ENCODE assay signal across 24 mouse cellular contexts in the genomic region with DNA sequence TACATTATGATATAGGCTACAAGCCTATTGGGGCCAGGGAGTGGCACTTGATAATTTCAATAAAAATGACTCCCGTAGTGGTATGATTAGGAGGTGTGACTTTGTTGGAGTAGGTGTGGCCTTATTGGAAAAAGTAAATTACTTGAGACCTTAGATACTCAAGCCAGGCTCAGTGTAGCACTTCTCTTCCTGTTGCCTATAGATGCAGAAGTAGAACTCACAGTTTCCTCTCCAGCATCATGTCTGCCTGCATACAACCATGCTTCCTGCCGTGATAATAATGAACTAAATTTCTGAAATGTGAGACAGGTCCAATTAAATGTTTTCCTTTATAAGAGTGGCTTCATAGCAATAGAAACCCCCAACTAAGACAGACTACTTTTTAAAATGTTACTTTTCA. TPM values are rescaled to one million over a fixed set of nuclear protein-coding genes. Genes with fewer than 3 reads are reported as not detected.
A peak's percentile ranks its signal among the peaks of the same experiment; 100 is the strongest.
DNase-seq lines count a peak whose midpoint lies in the region; ATAC-seq lines count a peak whose summit lies in the region.
"Had no signal": no experiment of that assay in that cellular context is flagged by ENCODE, and none has a peak within 500 bp of the region (broad histone marks: within the 10 kb centered on the region; RNA-seq: fewer than 3 reads in every experiment).

No protein-coding gene starts in this region.

- H3K4me1 ChIP-seq in midbrain, embryonic 10.5 days, result no peaks in the 10 kb centered on the region
- H3K4me1 ChIP-seq: embryonic facial prominence, embryonic 10.5 days; embryonic facial prominence, embryonic 12.5 days had no signal

- no peaks in the 10 kb centered on the region for H3K36me3 ChIP-seq in splenic B cell, adult 2 months (ENCODE audit: control insufficient read depth, insufficient read depth, low read length, poor library complexity, severe bottlenecking)
- no peaks in the 10 kb centered on the region for H3K36me3 ChIP-seq in midbrain, embryonic 10.5 days
- H3K36me3 ChIP-seq: embryonic facial prominence, embryonic 10.5 days; embryonic facial prominence, embryonic 12.5 days had no signal

- ATAC-seq in CD4-positive, CD25-positive, alpha-beta regulatory T cell, adult 4 months, result peak; percentile 83
- ATAC-seq in inflammation-experienced regulatory T-cells, adult 6 months, result peak; percentile 58
- ATAC-seq: activated CD4-positive, CD25-positive, alpha-beta regulatory T cell, adult 4 months; forebrain, embryonic 14.5 days; forebrain, embryonic 16.5 days; Patski had no signal

- H3K4me3 ChIP-seq in midbrain, embryonic 10.5 days, result no peak overlapping the region
- H3K4me3 ChIP-seq: embryonic facial prominence, embryonic 10.5 days; embryonic facial prominence, embryonic 12.5 days had no signal

- 82% methylated on average over 2 of the region's 2 CpGs for WGBS in midbrain, embryonic 10.5 days

- no peaks in the 10 kb centered on the region for H3K9me3 ChIP-seq in midbrain, embryonic 10.5 days (replicated peaks)
- H3K9me3 ChIP-seq: embryonic facial prominence, embryonic 10.5 days; embryonic facial prominence, embryonic 12.5 days had no signal

- H3K27me3 ChIP-seq in splenic B cell, adult 2 months (ENCODE audit: control insufficient read depth, insufficient read depth, low read length, poor library complexity, severe bottlenecking), result no peaks in the 10 kb centered on the region
- no peaks in the 10 kb centered on the region for H3K27me3 ChIP-seq in midbrain, embryonic 10.5 days (ENCODE audit: low read depth, poor library complexity, severe bottlenecking)
- H3K27me3 ChIP-seq: embryonic facial prominence, embryonic 12.5 days had no signal

- intact Hi-C loops in heart, postnatal 14 days (cut with DNase I), result no loop called here

- H3K27ac ChIP-seq in midbrain, embryonic 10.5 days (replicated peaks), result no peak overlapping the region
- H3K27ac ChIP-seq: embryonic facial prominence, embryonic 10.5 days; embryonic facial prominence, embryonic 12.5 days had no signal

- peak; percentile 41 for DNase-seq in splenic B cell, adult 2 months (ENCODE audit: low read depth, low spot score)
- DNase-seq in midbrain, embryonic 10.5 days (ENCODE audit: low spot score), result no peak
- DNase-seq in heart, postnatal 14 days, result no peak
- DNase-seq in neural tube, embryonic 10.5 days (ENCODE audit: extremely low spot score, low spot score), result no peak
- DNase-seq: adrenal gland, adult 8-10 months; adrenal gland, postnatal 14 days; adrenal gland, postnatal 36 days; cerebellum, adult 11-12 months; cerebellum, adult 2 months; cerebellum, adult 9-10 months; cerebellum, postnatal 10 days; cerebellum, postnatal 25 days had no signal

RNA-seq across cellular contexts. Expression of gene P2ry10, which starts 45.9 kb away (rescaled TPM):
- polyA plus RNA-seq in CD4-positive, CD25-positive, alpha-beta regulatory T cell, adult 4 months (2017; shearing (Covaris generic)), result 100 to 1,000 TPM; 100 to 114 TPM
- polyA plus RNA-seq in inflammation-experienced regulatory T-cells, adult 6 months (2017; shearing (Covaris generic)), result 10 to 100 TPM; 70.3 to 84.6 (median 81.9) TPM
- polyA plus RNA-seq in midbrain, embryonic 10.5 days (2016; fragmentation: Nextera tagmentation; extraction: Ambion mirVana), result not detected in 2 replicates
- 1 to 10 TPM in 1 of 2 experiments, under 1 TPM in 1; 0.45 to 1.7 TPM for total RNA-seq in heart, postnatal 14 days (2021)
- total RNA-seq: ES-E14 had no signal
- polyA plus RNA-seq: C2C12; cerebellum, adult 2 months; cortical plate, adult 2 months; embryonic facial prominence, embryonic 10.5 days; forebrain, embryonic 11.5 days; forebrain, embryonic 14.5 days; forebrain, embryonic 16.5 days; Patski had no signal

Comparison
In these comparisons a context has a peak if more than half of its experiments do, and no peak if none do; other contexts are left out.
1. RNA of gene P2ry10, which starts 45.9 kb away (polyA plus RNA-seq): 100 to 114 TPM in CD4-positive, CD25-positive, alpha-beta regulatory T cell, adult 4 months and 70.3 to 84.6 TPM in inflammation-experienced regulatory T-cells, adult 6 months; not detected in midbrain, embryonic 10.5 days; every median in the first group is over 10 times any median in the second.